Mouse (Mus musculus) thymus, postnatal 25 days (tissue): ENCODE results near the gene Sertad2.

Experiments
- DNase-seq: peaks from one replicate; pipeline ENCODE4 v3.0.0; 2022

The Sertad2 gene

GRCm38 (mm10) chr11:20604119-20604518 is 61.1 kb downstream of the Sertad2 start:
- DNase-seq, result no peak

- DNase-seq, result no peak
Observed at GRCm38 (mm10) chr11:20605613-20606012, 62.6 kb downstream of the Sertad2 start.

GRCm38 (mm10) chr11:20608442-20608841 is 65.4 kb downstream of the Sertad2 start:
- no peak for DNase-seq

- DNase-seq, result no peak
Observed at GRCm38 (mm10) chr11:20613223-20613622, 70.2 kb downstream of the Sertad2 start.

GRCm38 (mm10) chr11:20616103-20616502 is 73.0 kb downstream of the Sertad2 start:
- peak; percentile 69 for DNase-seq

GRCm38 (mm10) chr11:20627146-20627545 is 84.1 kb downstream of the Sertad2 start:
- DNase-seq, result no peak

- DNase-seq, result no peak
Observed at GRCm38 (mm10) chr11:20628216-20628615, 85.2 kb downstream of the Sertad2 start.

GRCm38 (mm10) chr11:20629700-20630099 is 86.6 kb downstream of the Sertad2 start:
- DNase-seq, result no peak

- DNase-seq, result peak; percentile 96
Observed at GRCm38 (mm10) chr11:20631026-20631940, 88.2 kb downstream of the Sertad2 start.

GRCm38 (mm10) chr11:20631941-20632618 is 89.0 kb downstream of the Sertad2 start:
- peak; percentile 81 for DNase-seq

- DNase-seq, result peak; percentile 74
Observed at GRCm38 (mm10) chr11:20632619-20632965, 89.5 kb downstream of the Sertad2 start.

GRCm38 (mm10) chr11:20634543-20634942 is 91.5 kb downstream of the Sertad2 start:
- DNase-seq, result no peak

- DNase-seq, result no peak
Observed at GRCm38 (mm10) chr11:20635646-20636045, 92.6 kb downstream of the Sertad2 start.

- DNase-seq, result no peak
Observed at GRCm38 (mm10) chr11:20636114-20636513, 93.1 kb downstream of the Sertad2 start.

- no peak for DNase-seq
Observed at GRCm38 (mm10) chr11:20637060-20637459, 94.0 kb downstream of the Sertad2 start.

GRCm38 (mm10) chr11:20638841-20639240 is 95.8 kb downstream of the Sertad2 start:
- DNase-seq, result peak; percentile 81

- DNase-seq, result no peak
Observed at GRCm38 (mm10) chr11:20639918-20640447, 96.9 kb downstream of the Sertad2 start.

GRCm38 (mm10) chr11:20642321-20642720 is 99.3 kb downstream of the Sertad2 start:
- no peak for DNase-seq

- no peak for DNase-seq
Observed at GRCm38 (mm10) chr11:20643161-20643560, 100.1 kb downstream of the Sertad2 start.

GRCm38 (mm10) chr11:20644166-20644565 is 101.1 kb downstream of the Sertad2 start:
- DNase-seq, result peak; percentile 44

GRCm38 (mm10) chr11:20644872-20645271 is 101.8 kb downstream of the Sertad2 start:
- no peak for DNase-seq

GRCm38 (mm10) chr11:20645521-20645920 is 102.5 kb downstream of the Sertad2 start:
- DNase-seq, result no peak

- DNase-seq, result no peak
Observed at GRCm38 (mm10) chr11:20646142-20646541, 103.1 kb downstream of the Sertad2 start.
